Mouse (Mus musculus) G1E (cell line): ENCODE measurements around the gene Wasf1. TPM values are rescaled to one million over a fixed set of nuclear protein-coding genes. Genes with fewer than 3 reads are reported as not detected.

Experiments used
- ATAC-seq: 2 replicates; pipeline ENCODE4 v1.8.0; 2016; ENCODE audit warnings: mild to moderate bottlenecking; ENCODE audit not compliant: insufficient number of reproducible peaks, poor library complexity, low FRiP score, severe bottlenecking; ENCODE audit errors: extremely low read depth
- DNase-seq: peaks from one replicate; pipeline ENCODE4 v3.0.0; 2012; ENCODE audit warnings: low spot score
- H3K27me3 ChIP-seq: 2 replicates; pipeline ENCODE4 v1.6.1; 2012; ENCODE audit warnings: mild to moderate bottlenecking, low read length, inconsistent platforms; ENCODE audit not compliant: insufficient read depth
- H3K36me3 ChIP-seq: replicated peaks from 2 replicates; pipeline ENCODE3; 2012; ENCODE audit warnings: mild to moderate bottlenecking, inconsistent platforms
- H3K4me1 ChIP-seq: 2 replicates; pipeline ENCODE4 v1.6.1; 2012; ENCODE audit warnings: low read depth, low read length, inconsistent platforms, mixed read lengths; ENCODE audit not compliant: insufficient read depth
- H3K4me3 ChIP-seq: 2 replicates; pipeline ENCODE4 v1.5.1; 2012; ENCODE audit warnings: low read depth, mild to moderate bottlenecking, inconsistent platforms, low read length, moderate library complexity, mixed read lengths
- H3K9me3 ChIP-seq: replicated peaks from 2 replicates; pipeline ENCODE4 v1.6.1; 2012; ENCODE audit warnings: inconsistent platforms
- CTCF ChIP-seq: IDR thresholded peaks from 2 replicates; pipeline ENCODE4 v1.5.1; 2012; ENCODE audit warnings: low read depth, low read length, inconsistent platforms, mixed read lengths
- GATA1 ChIP-seq: IDR thresholded peaks from 2 replicates; pipeline ENCODE4 v1.6.1; 2012; ENCODE audit warnings: borderline replicate concordance, low read length, inconsistent platforms, mixed read lengths
- GATA2 ChIP-seq: IDR thresholded peaks from 2 replicates; pipeline ENCODE4 v1.6.1; 2012; ENCODE audit warnings: low read depth, low read length, inconsistent platforms, borderline replicate concordance
- POLR2AphosphoS5 ChIP-seq: IDR thresholded peaks from 2 replicates; pipeline ENCODE4 v1.6.1; 2012; ENCODE audit warnings: low read depth, low read length, inconsistent platforms; ENCODE audit not compliant: insufficient replicate concordance
- TAL1 ChIP-seq: conservative IDR thresholded peaks from 2 replicates; pipeline ENCODE4 v1.6.1; 2012; ENCODE audit warnings: low read depth, low read length, inconsistent platforms, mixed read lengths
- polyA plus RNA-seq: library from polyadenylated mRNA; stranded (reverse); fragments of >175 nt; gene quantifications from 2 replicates; pipeline ENCODE4 v1.2.3, GENCODE M21; 2012
- total RNA-seq, 2 experiments: library from RNA; stranded (forward) in 1 of 2; stranded (reverse) in 1 of 2; fragments of 200-1000 nt in 1 of 2; fragments of >200 nt in 1 of 2; fragmentation: Nextera tagmentation in 1 of 2; gene quantifications; 2 replicates each; pipeline ENCODE4 v1.2.3; 2014 to 2017

Gene Wasf1
- total and polyA plus RNA-seq, 3 experiments: 0.44 to 7.2 (median 6.9) TPM

DNA sequence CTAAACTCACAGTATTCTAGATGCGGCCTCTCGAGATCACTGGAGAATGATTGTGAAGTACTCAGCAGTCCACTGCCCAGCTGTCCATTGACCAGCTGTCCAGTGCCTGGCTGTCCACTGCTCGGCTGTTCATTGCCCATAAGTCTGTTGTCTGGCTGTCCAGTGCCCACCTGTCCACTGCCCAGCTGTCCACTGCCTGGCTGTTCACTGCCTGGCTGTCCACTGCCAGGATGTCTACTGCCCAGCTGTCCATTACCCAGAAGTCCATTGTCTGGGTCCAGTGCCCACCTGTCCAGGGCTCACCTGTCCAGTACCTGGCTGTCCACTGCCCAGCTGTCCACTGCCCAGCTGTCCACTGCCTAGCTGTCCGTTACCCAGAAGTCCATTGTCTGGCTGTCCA, 78.7 kb downstream of the Wasf1 start:
- Histone ChIP-seq H3K9me3 (no peaks in the 10 kb centered on the region), H3K4me1 (no peaks in the 10 kb centered on the region), H3K36me3 (no peaks in the 10 kb centered on the region), H3K27me3 (peaks cover 5% of the 10 kb centered on the region; the same call in 1 of the 2 replicates), H3K4me3 (no peak overlapping the region)
- TF ChIP-seq POLR2AphosphoS5 (no peak), CTCF (no peak), GATA2 (no peak), GATA1 (no peak), TAL1 (no peak)
- no peak for DNase-seq
- ATAC-seq: no peak

DNA sequence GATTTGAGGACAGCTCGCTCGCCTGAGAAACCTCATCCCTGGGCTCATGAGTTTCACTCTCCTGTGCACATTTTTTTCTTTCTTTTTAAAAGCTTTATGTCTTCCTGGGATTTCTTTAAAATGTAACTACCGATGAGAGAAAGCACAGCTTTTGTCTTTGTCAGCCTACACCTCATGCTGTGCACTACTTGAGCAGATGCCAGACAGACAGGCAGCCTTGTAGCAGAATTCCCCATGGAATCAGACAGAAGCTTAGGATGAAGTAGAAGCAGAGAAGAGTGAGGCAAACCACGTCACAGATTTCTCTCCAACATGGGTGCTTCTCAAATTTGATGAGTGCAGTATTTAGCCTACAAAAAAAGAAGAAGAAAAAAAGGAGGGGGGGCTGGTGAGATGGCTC, 81.3 kb downstream of the Wasf1 start:
- Histone ChIP-seq H3K36me3 (no peaks in the 10 kb centered on the region), H3K27me3 (peaks cover 3% of the 10 kb centered on the region; the same call in 1 of the 2 replicates), H3K4me3 (no peak overlapping the region), H3K9me3 (no peaks in the 10 kb centered on the region), H3K4me1 (no peaks in the 10 kb centered on the region)
- DNase-seq: no peak
- TF ChIP-seq GATA2 (no peak), GATA1 (no peak), CTCF (no peak), TAL1 (no peak), POLR2AphosphoS5 (no peak)
- ATAC-seq: no peak

DNA sequence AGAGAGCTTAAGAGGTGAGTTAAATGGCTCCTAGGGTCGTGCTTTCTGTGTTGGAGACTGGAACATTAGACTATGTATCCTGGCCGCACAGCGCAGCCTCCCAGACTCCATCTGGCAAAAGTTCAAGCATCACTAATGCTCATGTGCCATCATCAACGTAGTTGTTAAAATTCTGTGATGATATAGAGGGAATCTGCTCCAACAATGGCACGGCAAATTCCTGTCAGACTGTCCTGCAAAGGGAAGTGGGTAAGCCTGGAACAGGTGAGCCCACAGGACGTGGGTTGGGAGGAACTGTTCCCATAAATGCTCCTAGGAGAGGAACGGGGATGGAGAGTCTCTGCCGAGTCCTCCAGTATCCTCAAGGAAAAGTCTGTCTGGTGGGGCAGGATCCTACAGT, 85.3 kb downstream of the Wasf1 start:
- DNase-seq: no peak
- Histone ChIP-seq H3K4me3 (no peak overlapping the region), H3K36me3 (no peaks in the 10 kb centered on the region), H3K4me1 (no peaks in the 10 kb centered on the region), H3K27me3 (peaks cover 7% of the 10 kb centered on the region), H3K9me3 (no peaks in the 10 kb centered on the region)
- TF ChIP-seq GATA1 (no peak), CTCF (no peak), GATA2 (no peak), TAL1 (no peak), POLR2AphosphoS5 (no peak)
- no peak for ATAC-seq

DNA sequence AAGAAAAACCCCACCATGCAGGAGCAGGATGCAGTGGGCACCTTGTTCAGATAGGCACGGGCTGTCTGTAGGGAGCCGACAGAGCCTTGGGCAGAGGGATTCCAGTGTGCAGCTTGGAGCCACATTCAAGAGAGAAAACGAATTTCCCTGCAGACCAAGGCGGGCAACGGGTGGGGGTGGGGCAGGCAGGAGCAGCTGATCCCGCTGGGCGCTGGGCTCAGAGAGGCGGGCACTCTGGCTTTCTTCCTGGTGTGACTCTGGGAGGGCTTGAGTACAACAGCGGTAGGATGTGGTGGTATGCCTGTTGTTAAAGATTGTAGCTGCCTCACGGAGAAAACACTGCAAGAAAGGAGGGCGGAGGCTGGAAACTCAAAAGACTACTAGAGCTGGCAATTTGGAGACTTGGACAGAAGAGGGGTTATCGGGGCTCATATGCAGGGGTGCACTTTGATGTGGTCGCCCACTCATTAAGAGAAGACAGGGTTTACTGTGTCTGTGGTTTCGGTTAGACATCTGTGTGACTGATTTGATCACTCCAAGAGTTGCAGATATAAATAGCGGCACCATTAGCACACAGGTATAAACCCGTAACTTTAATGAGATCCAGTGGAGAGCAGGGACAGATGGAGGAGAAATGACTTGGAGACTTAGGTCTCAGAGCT, 86.2 kb downstream of the Wasf1 start:
- DNase-seq (no peak), ATAC-seq (no peak)
- H3K36me3 ChIP-seq: no peaks in the 10 kb centered on the region
- no peak for TF ChIP-seq GATA2
- no peak for TF ChIP-seq TAL1
- TF ChIP-seq CTCF: no peak
- TF ChIP-seq GATA1: no peak
- TF ChIP-seq POLR2AphosphoS5: no peak
- H3K4me3 ChIP-seq: no peak overlapping the region
- H3K27me3 ChIP-seq: peaks cover 7% of the 10 kb centered on the region
- H3K4me1 ChIP-seq: no peaks in the 10 kb centered on the region
- H3K9me3 ChIP-seq: no peaks in the 10 kb centered on the region

DNA sequence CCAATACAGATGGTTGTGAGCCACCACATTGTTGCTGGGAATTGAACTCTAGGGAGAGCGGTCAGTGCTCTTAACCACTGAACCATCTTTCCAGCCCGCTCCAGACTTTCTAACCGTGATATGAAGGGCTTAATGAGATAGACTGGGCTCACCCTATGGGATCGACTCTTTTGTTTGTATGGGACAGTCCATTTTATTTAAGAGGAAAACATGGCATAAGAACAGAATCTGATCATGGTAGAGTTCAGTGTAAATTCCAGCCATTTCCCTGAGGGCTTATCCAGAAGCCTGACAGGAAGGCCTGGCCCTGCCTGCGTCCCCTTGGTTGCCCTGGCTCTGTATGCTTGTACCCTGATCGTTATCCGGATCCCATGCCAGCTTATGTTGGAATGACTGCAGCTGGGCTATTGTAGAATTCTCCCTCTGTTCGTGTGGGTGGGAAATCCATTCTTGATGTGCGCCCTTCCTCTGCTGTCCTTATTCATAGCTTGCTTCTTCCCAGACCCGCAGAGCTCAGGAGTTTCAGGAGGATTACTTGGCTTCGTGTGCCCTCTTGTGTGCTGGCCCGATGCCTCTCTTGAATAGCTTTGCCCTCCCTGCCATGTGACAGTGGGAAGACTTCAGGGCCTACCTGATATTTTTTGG, 87.4 kb downstream of the Wasf1 start:
- Histone ChIP-seq H3K9me3 (no peaks in the 10 kb centered on the region), H3K4me3 (no peak overlapping the region), H3K4me1 (no peaks in the 10 kb centered on the region), H3K36me3 (no peaks in the 10 kb centered on the region), H3K27me3 (peaks cover 7% of the 10 kb centered on the region)
- TF ChIP-seq CTCF: no peak
- no peak for TF ChIP-seq GATA1
- no peak for TF ChIP-seq POLR2AphosphoS5
- no peak for TF ChIP-seq GATA2
- DNase-seq (no peak), ATAC-seq (no peak)

DNA sequence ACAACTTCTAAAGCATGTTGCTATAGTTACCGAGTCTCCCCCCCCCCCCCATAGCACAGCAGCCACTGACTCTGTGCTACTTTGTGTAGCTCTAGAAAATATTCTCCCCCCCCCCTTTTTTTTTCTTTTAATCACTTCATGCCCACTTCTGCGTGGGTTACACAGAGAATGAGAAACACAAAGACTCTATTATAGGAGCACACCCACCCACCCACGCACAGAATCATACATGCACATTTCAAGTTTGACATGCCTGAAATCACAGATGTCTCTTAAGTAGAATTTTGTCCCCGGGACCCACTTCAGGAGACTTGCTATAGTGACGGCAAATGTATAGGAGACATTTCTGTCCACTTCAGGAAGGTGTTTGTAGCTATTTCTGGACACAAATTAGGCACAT, 88.0 kb downstream of the Wasf1 start:
- H3K27me3 ChIP-seq: peaks cover 7% of the 10 kb centered on the region
- no peak for DNase-seq
- no peak overlapping the region for H3K4me3 ChIP-seq
- H3K36me3 ChIP-seq: no peaks in the 10 kb centered on the region
- ATAC-seq: no peak
- H3K4me1 ChIP-seq: no peaks in the 10 kb centered on the region
- H3K9me3 ChIP-seq: no peaks in the 10 kb centered on the region
- TF ChIP-seq TAL1 (no peak), POLR2AphosphoS5 (no peak), GATA2 (no peak), GATA1 (no peak), CTCF (no peak)
